Mouse (Mus musculus): ENCODE data around the gene Ier2. TPM values are rescaled to one million over a fixed set of nuclear protein-coding genes. Genes with fewer than 3 reads are reported as not detected.
"Not testable (repeated sequence)": the region's sequence is repeated elsewhere in the genome, so short reads cannot be mapped to it uniquely, and the experiment has no call there.

Gene Ier2
- total RNA-seq, 2 experiments from 2014 or later: 14.3 to 18.3 TPM

GRCm38 (mm10) chr8:84700526-84700925 is 37.9 kb upstream of the Ier2 start:
- DNase-seq (ENCODE audit: low spot score): no peak
- intact Hi-C loops (cut with DNase I): loop anchor here (2.0 to 5.0 kb wide), 2 partner anchors 37 to 40 kb away; no protein-coding TSS in a partner anchor

- intact Hi-C loops (cut with DNase I): loop anchor here (2.0 to 5.0 kb wide), 2 partner anchors 37 to 39 kb away; no protein-coding TSS in a partner anchor
Observed at GRCm38 (mm10) chr8:84699861-84700322, 37.2 kb upstream of the Ier2 start.

GRCm38 (mm10) chr8:84698929-84699401 is 36.3 kb upstream of the Ier2 start:
- peak; percentile 74 for DNase-seq (ENCODE audit: low spot score)
- intact Hi-C loops (cut with DNase I): no loop called here

More at GRCm38 (mm10) chr8:84699861-84700322, 37.2 kb upstream of the Ier2 start:
- DNase-seq (ENCODE audit: low spot score): peak; percentile 80

GRCm38 (mm10) chr8:84698288-84698687 is 35.6 kb upstream of the Ier2 start:
- intact Hi-C loops (cut with DNase I): no loop called here
- DNase-seq (ENCODE audit: low spot score): no peak

- peak; percentile 10 for DNase-seq (ENCODE audit: low spot score)
- intact Hi-C loops (cut with DNase I): no loop called here
Observed at GRCm38 (mm10) chr8:84697166-84698130, 34.8 kb upstream of the Ier2 start.

- intact Hi-C loops (cut with DNase I): no loop called here
- no peak for DNase-seq (ENCODE audit: low spot score)
Observed at GRCm38 (mm10) chr8:84695140-84695539, 32.5 kb upstream of the Ier2 start.

GRCm38 (mm10) chr8:84693332-84693731 is 30.7 kb upstream of the Ier2 start:
- no peak for DNase-seq (ENCODE audit: low spot score)
- intact Hi-C loops (cut with DNase I): no loop called here

GRCm38 (mm10) chr8:84689091-84689915 is 26.7 kb upstream of the Ier2 start:
- peak; percentile 78 for DNase-seq (ENCODE audit: low spot score)
- intact Hi-C loops (cut with DNase I): loop anchor here (5.0 kb wide), 1 partner anchor 52 kb away; no protein-coding TSS in a partner anchor

- DNase-seq (ENCODE audit: low spot score): peak; percentile 71
- intact Hi-C loops (cut with DNase I): loop anchor here (2.0 to 5.0 kb wide), 2 partner anchors 21 to 50 kb away; no protein-coding TSS in a partner anchor
Observed at GRCm38 (mm10) chr8:84687705-84688100, 25.1 kb upstream of the Ier2 start, which contains the start of gene Nacc1. Gene Nacc1 (minus strand): TSS chr8:84687862.

- no peak for DNase-seq (ENCODE audit: low spot score)
- intact Hi-C loops (cut with DNase I): loop anchor here (2.0 to 5.0 kb wide), 2 partner anchors 20 to 50 kb away; no protein-coding TSS in a partner anchor
Observed at GRCm38 (mm10) chr8:84687003-84687704, 24.5 kb upstream of the Ier2 start.

- no peak for DNase-seq (ENCODE audit: low spot score)
- intact Hi-C loops (cut with DNase I): loop anchor here (2.0 to 5.0 kb wide), 2 partner anchors 20 to 49 kb away; no protein-coding TSS in a partner anchor
Observed at GRCm38 (mm10) chr8:84686191-84687002, 23.7 kb upstream of the Ier2 start, which contains the start of gene Trmt1. Gene Trmt1 (plus strand): TSS chr8:84686307.

GRCm38 (mm10) chr8:84684537-84684936 is 21.9 kb upstream of the Ier2 start:
- intact Hi-C loops (cut with DNase I): no loop called here

GRCm38 (mm10) chr8:84682257-84682656 is 19.6 kb upstream of the Ier2 start:
- intact Hi-C loops (cut with DNase I): no loop called here
- no peak for DNase-seq (ENCODE audit: low spot score)

More at GRCm38 (mm10) chr8:84684537-84684936, 21.9 kb upstream of the Ier2 start:
- DNase-seq (ENCODE audit: low spot score): no peak

GRCm38 (mm10) chr8:84681476-84681875 is 18.8 kb upstream of the Ier2 start:
- no peak for DNase-seq (ENCODE audit: low spot score)
- intact Hi-C loops (cut with DNase I): no loop called here

- intact Hi-C loops (cut with DNase I): no loop called here
- DNase-seq (ENCODE audit: low spot score): no peak
Observed at GRCm38 (mm10) chr8:84677305-84677704, 14.7 kb upstream of the Ier2 start.

GRCm38 (mm10) chr8:84670295-84671006 is 7.8 kb upstream of the Ier2 start:
- intact Hi-C loops (cut with DNase I); DNase-seq (ENCODE audit: low spot score): not testable (repeated sequence)

GRCm38 (mm10) chr8:84668731-84669485 is 6.3 kb upstream of the Ier2 start:
- intact Hi-C loops (cut with DNase I): no loop called here
- no peak for DNase-seq (ENCODE audit: low spot score)
